9 mouse cellular contexts compared by ENCODE assay signal in genomic region chrX:53610571-53610970, GRCm38 (mm10). TPM values are rescaled to one million over a fixed set of nuclear protein-coding genes. Genes with fewer than 3 reads are reported as not detected.
DNase-seq lines count a peak whose midpoint lies in the region; ATAC-seq and TF ChIP-seq lines count a peak whose summit lies in the region.
"Had no signal": no experiment of that assay in that cellular context is flagged by ENCODE, and none has a peak within 500 bp of the region (broad histone marks: within the 10 kb centered on the region; RNA-seq: fewer than 3 reads in every experiment).

No protein-coding gene starts in this region.

- H3K36me3 ChIP-seq in forebrain, embryonic 11.5 days (ENCODE audit: control insufficient read depth, insufficient read depth, low read length), result no peaks in the 10 kb centered on the region
- no peaks in the 10 kb centered on the region for H3K36me3 ChIP-seq in forebrain, embryonic 12.5 days (replicated peaks)
- H3K36me3 ChIP-seq in forebrain, postnatal 0 days (ENCODE audit: insufficient read depth), result no peaks in the 10 kb centered on the region
- H3K36me3 ChIP-seq: liver, embryonic 15.5 days had no signal

- H3K27me3 ChIP-seq in forebrain, embryonic 11.5 days (ENCODE audit: control insufficient read depth, insufficient read depth, low read length), result no peaks in the 10 kb centered on the region
- no peaks in the 10 kb centered on the region for H3K27me3 ChIP-seq in forebrain, embryonic 12.5 days
- no peaks in the 10 kb centered on the region for H3K27me3 ChIP-seq in forebrain, postnatal 0 days (ENCODE audit: insufficient read depth, low read length)
- H3K27me3 ChIP-seq: liver, embryonic 15.5 days had no signal

- H3K9me3 ChIP-seq in forebrain, embryonic 11.5 days (ENCODE audit: control insufficient read depth, low read length), result no peaks in the 10 kb centered on the region
- no peaks in the 10 kb centered on the region for H3K9me3 ChIP-seq in forebrain, embryonic 12.5 days
- H3K9me3 ChIP-seq in forebrain, postnatal 0 days (ENCODE audit: low read length), result no peaks in the 10 kb centered on the region
- H3K9me3 ChIP-seq: liver, embryonic 15.5 days had no signal

- 6% methylated on average over 3 of the region's 3 CpGs for WGBS in forebrain, embryonic 11.5 days
- 8% methylated on average over 3 of the region's 3 CpGs for WGBS in forebrain, embryonic 12.5 days
- WGBS in forebrain, postnatal 0 days, result 5% methylated on average over 3 of the region's 3 CpGs
- 3% methylated on average over 3 of the region's 3 CpGs for WGBS in lung, adult 2 months

- DNase-seq in forebrain, embryonic 11.5 days (ENCODE audit: low spot score), result peak; percentile 55
- peak; percentile 6 for DNase-seq in c-Kit-negative CD71-positive TER-119-positive erythroid progenitor cells, embryonic 14.5 days (ENCODE audit: low read depth, low spot score)
- DNase-seq in forebrain, postnatal 0 days, result peak; percentile 86
- peak; percentile 32 to 77 for DNase-seq in kidney, postnatal 25 days
- peak; percentile 31 for DNase-seq in lung, adult 2 months
- peak; percentile 14 to 42 for DNase-seq in spleen, postnatal 10 days (ENCODE audit: low spot score in 2 of 2)

- H3K9ac ChIP-seq in forebrain, embryonic 11.5 days (ENCODE audit: low read length), result no peak overlapping the region
- no peak overlapping the region for H3K9ac ChIP-seq in forebrain, embryonic 12.5 days
- H3K9ac ChIP-seq in forebrain, postnatal 0 days, result no peak overlapping the region
- H3K9ac ChIP-seq: liver, embryonic 15.5 days had no signal

- no peak overlapping the region for H3K27ac ChIP-seq in forebrain, embryonic 11.5 days (ENCODE audit: low read depth, low read length)
- no peak overlapping the region for H3K27ac ChIP-seq in forebrain, embryonic 12.5 days
- no peak overlapping the region for H3K27ac ChIP-seq in forebrain, postnatal 0 days (ENCODE audit: low read depth, low read length)
- H3K27ac ChIP-seq: liver, embryonic 15.5 days had no signal

- H3K4me2 ChIP-seq in forebrain, embryonic 11.5 days (ENCODE audit: low read depth, low read length, severe bottlenecking), result no peak overlapping the region
- H3K4me2 ChIP-seq in forebrain, embryonic 12.5 days, result no peak overlapping the region
- H3K4me2 ChIP-seq in forebrain, postnatal 0 days (ENCODE audit: low read depth), result no peak overlapping the region
- H3K4me2 ChIP-seq: liver, embryonic 15.5 days had no signal

- TF ChIP-seq POLR2A in lung, adult 2 months (IDR thresholded peaks at IDR 0.05; ENCODE audit: borderline replicate concordance, extremely low read depth, low read depth, low read length), result no peak

- no peak for ATAC-seq in forebrain, embryonic 11.5 days (replicated peaks; ENCODE audit: low FRiP score)
- no peak for ATAC-seq in forebrain, embryonic 12.5 days (ENCODE audit: low FRiP score)
- peak; percentile 69 for ATAC-seq in CD4-positive, CD25-positive, alpha-beta regulatory T cell, adult 4 months
- ATAC-seq in forebrain, postnatal 0 days, result peak; percentile 17; the same call in 1 of the 2 replicates

- H3K4me1 ChIP-seq in forebrain, embryonic 11.5 days (replicated peaks; ENCODE audit: control insufficient read depth, insufficient read depth, low read length), result no peaks in the 10 kb centered on the region
- H3K4me1 ChIP-seq in forebrain, embryonic 12.5 days, result no peaks in the 10 kb centered on the region
- H3K4me1 ChIP-seq in forebrain, postnatal 0 days (ENCODE audit: insufficient read depth), result no peaks in the 10 kb centered on the region
- no peaks in the 10 kb centered on the region; the same call in 1 of the 2 replicates for H3K4me1 ChIP-seq in lung, adult 2 months (ENCODE audit: control insufficient read depth, insufficient read depth, low read length)
- H3K4me1 ChIP-seq: liver, embryonic 15.5 days had no signal

- peak; percentile 77 for TF ChIP-seq CTCF in forebrain, postnatal 0 days (IDR thresholded peaks at IDR 0.05; ENCODE audit: low read depth)
- no peak for TF ChIP-seq CTCF in lung, adult 2 months (IDR thresholded peaks at IDR 0.05; ENCODE audit: insufficient read depth, low read length)

- H3K4me3 ChIP-seq in forebrain, embryonic 11.5 days (ENCODE audit: low read depth, low read length), result no peak overlapping the region
- no peak overlapping the region for H3K4me3 ChIP-seq in forebrain, embryonic 12.5 days (replicated peaks)
- no peak overlapping the region for H3K4me3 ChIP-seq in forebrain, postnatal 0 days (ENCODE audit: low read depth, low read length)
- H3K4me3 ChIP-seq in lung, adult 2 months (replicated peaks; ENCODE audit: extremely low read depth, low read depth, low read length), result no peak overlapping the region
- H3K4me3 ChIP-seq: liver, embryonic 15.5 days had no signal

RNA-seq across cellular contexts. Expression of gene Gm14597, which starts 1.8 kb away (rescaled TPM):
- polyA plus RNA-seq in forebrain, embryonic 11.5 days (2014; fragmentation: Nextera tagmentation; extraction: Ambion mirVana), result not detected in 2 replicates
- polyA plus RNA-seq in forebrain, embryonic 12.5 days (2016; fragmentation: Nextera tagmentation; extraction: Ambion mirVana), result 0.44 TPM in 1 of 2 replicates, not detected in the other
- not detected for polyA plus RNA-seq in CD4-positive, CD25-positive, alpha-beta regulatory T cell, adult 4 months (2017; shearing (Covaris generic))
- total RNA-seq in forebrain, postnatal 0 days (2014; rRNA removed), result 0.62 and 0.71 TPM in 2 replicates
- polyA plus RNA-seq in forebrain, postnatal 0 days (2015; fragmentation: Nextera tagmentation; extraction: Ambion mirVana), result 0.38 and 0.41 TPM in 2 replicates
- polyA plus RNA-seq in lung, adult 2 months (2012; rRNA removed), result not detected in 2 replicates
- polyA plus RNA-seq: liver, embryonic 15.5 days had no signal

RNA-seq across cellular contexts. Expression of gene Rtl8c, which starts 2.7 kb away (rescaled TPM):
- polyA plus RNA-seq in forebrain, embryonic 11.5 days (2014; fragmentation: Nextera tagmentation; extraction: Ambion mirVana), result 31.3 and 41.1 TPM in 2 replicates
- 61.8 and 64.2 TPM in 2 replicates for polyA plus RNA-seq in forebrain, embryonic 12.5 days (2016; fragmentation: Nextera tagmentation; extraction: Ambion mirVana)
- polyA plus RNA-seq in CD4-positive, CD25-positive, alpha-beta regulatory T cell, adult 4 months (2017; shearing (Covaris generic)), result 10 to 100 TPM; 28.9 to 36.0 TPM
- 81.2 and 86.1 TPM in 2 replicates for total RNA-seq in forebrain, postnatal 0 days (2014; rRNA removed)
- polyA plus RNA-seq in forebrain, postnatal 0 days (2015; fragmentation: Nextera tagmentation; extraction: Ambion mirVana), result 167 and 183 TPM in 2 replicates
- polyA plus RNA-seq in lung, adult 2 months (2012; rRNA removed), result 31.2 and 31.9 TPM in 2 replicates

RNA-seq across cellular contexts. Expression of gene Rtl8a, which starts 32.9 kb away (rescaled TPM):
- polyA plus RNA-seq in forebrain, embryonic 11.5 days (2014; fragmentation: Nextera tagmentation; extraction: Ambion mirVana), result 75.2 and 79.8 TPM in 2 replicates
- 91.9 and 99.0 TPM in 2 replicates for polyA plus RNA-seq in forebrain, embryonic 12.5 days (2016; fragmentation: Nextera tagmentation; extraction: Ambion mirVana)
- 10 to 100 TPM; 10.6 to 17.3 TPM for polyA plus RNA-seq in CD4-positive, CD25-positive, alpha-beta regulatory T cell, adult 4 months (2017; shearing (Covaris generic))
- 124 and 168 TPM in 2 replicates for total RNA-seq in forebrain, postnatal 0 days (2014; rRNA removed)
- polyA plus RNA-seq in forebrain, postnatal 0 days (2015; fragmentation: Nextera tagmentation; extraction: Ambion mirVana), result 238 and 241 TPM in 2 replicates
- 410 and 432 TPM in 2 replicates for polyA plus RNA-seq in lung, adult 2 months (2012; rRNA removed)

RNA-seq across cellular contexts. Expression of gene Rtl8b, which starts 59.6 kb away (rescaled TPM):
- 66.1 and 72.2 TPM in 2 replicates for polyA plus RNA-seq in forebrain, embryonic 11.5 days (2014; fragmentation: Nextera tagmentation; extraction: Ambion mirVana)
- 71.9 and 74.0 TPM in 2 replicates for polyA plus RNA-seq in forebrain, embryonic 12.5 days (2016; fragmentation: Nextera tagmentation; extraction: Ambion mirVana)
- polyA plus RNA-seq in CD4-positive, CD25-positive, alpha-beta regulatory T cell, adult 4 months (2017; shearing (Covaris generic)), result 10 to 100 TPM; 11.7 to 13.9 TPM
- total RNA-seq in forebrain, postnatal 0 days (2014; rRNA removed), result 219 and 235 TPM in 2 replicates
- 204 and 212 TPM in 2 replicates for polyA plus RNA-seq in forebrain, postnatal 0 days (2015; fragmentation: Nextera tagmentation; extraction: Ambion mirVana)
- polyA plus RNA-seq in lung, adult 2 months (2012; rRNA removed), result 314 and 349 TPM in 2 replicates

Comparison
In these comparisons a context has a peak if more than half of its experiments do, and no peak if none do; other contexts are left out.
1. ATAC-seq: peak in CD4-positive, CD25-positive, alpha-beta regulatory T cell, adult 4 months (single experiment) and forebrain, postnatal 0 days (single experiment); none in forebrain, embryonic 11.5 days (single experiment) and forebrain, embryonic 12.5 days (single experiment).
2. DNase-seq: peak in every context shown above with its lines; median percentile 86 in forebrain, postnatal 0 days; 55 in forebrain, embryonic 11.5 days; 54 in kidney, postnatal 25 days; 31 in lung, adult 2 months; 28 in spleen, postnatal 10 days; 6 in c-Kit-negative CD71-positive TER-119-positive erythroid progenitor cells, embryonic 14.5 days.